Mouse (Mus musculus): ENCODE measurements at regions not wholly inside any gene's neighbourhood (a gene's known extent, or its start where the extent isn't known, plus 50 kb on each side); places are given as distances from the start of the nearest gene placed in this dataset.

DNA sequence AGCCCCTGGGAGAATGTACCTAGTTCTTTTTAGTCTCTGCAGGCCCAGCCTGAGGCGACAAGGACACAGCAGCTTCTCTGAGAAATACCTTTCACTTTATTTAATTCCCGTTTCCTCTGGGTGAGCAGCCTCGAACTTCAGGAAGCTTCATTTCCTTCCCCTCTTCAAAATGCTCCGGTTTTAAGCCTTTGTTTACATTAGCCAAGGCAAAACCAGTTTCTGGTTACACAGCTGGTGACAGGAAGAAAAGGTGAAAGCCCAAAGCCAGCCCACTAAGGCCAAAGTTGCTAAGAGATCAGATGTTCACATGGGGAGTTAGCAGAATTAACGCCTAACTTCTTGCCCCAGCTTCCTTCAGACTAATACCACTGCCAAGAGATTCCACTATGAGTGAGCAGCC lies 127.4 kb upstream of the Lgalsl start:
- 4% methylated on average over 5 of the region's 5 CpGs for WGBS (ENCODE audit: insufficient replicate concordance)
- H3K4me2 ChIP-seq (ENCODE audit: low read depth, low read length), result no peak overlapping the region

GRCm38 (mm10) chr11:20960066-20960465 lies 129.2 kb upstream of the Lgalsl start:
- Histone ChIP-seq H3K4me1 (ENCODE audit: control insufficient read depth, low read depth, low read length) (peaks cover 7% of the 10 kb centered on the region), H3K4me2 (ENCODE audit: low read depth, low read length) (no peak overlapping the region), H3K36me3 (ENCODE audit: control insufficient read depth, insufficient read depth) (no peaks in the 10 kb centered on the region), H3K27ac (ENCODE audit: low read length) (no peak overlapping the region), H3K9ac (ENCODE audit: low read depth, low read length) (no peak overlapping the region), H3K4me3 (ENCODE audit: low read depth, low read length) (no peak overlapping the region), H3K27me3 (ENCODE audit: control insufficient read depth, insufficient read depth, low read depth, low read length) (no peaks in the 10 kb centered on the region), H3K9me3 (replicated peaks; ENCODE audit: control insufficient read depth, low read length) (no peaks in the 10 kb centered on the region)
- WGBS (ENCODE audit: insufficient replicate concordance), result 65% methylated on average over 2 of the region's 2 CpGs
- no peak for ATAC-seq (ENCODE audit: low read depth)

More for the DNA sequence above, 127.4 kb upstream of the Lgalsl start:
- Histone ChIP-seq H3K9ac (ENCODE audit: low read depth, low read length) (no peak overlapping the region), H3K27ac (ENCODE audit: low read length) (no peak overlapping the region; the same call in 1 of the 2 replicates), H3K4me1 (ENCODE audit: control insufficient read depth, low read depth, low read length) (peaks cover 7% of the 10 kb centered on the region), H3K9me3 (replicated peaks; ENCODE audit: control insufficient read depth, low read length) (no peaks in the 10 kb centered on the region), H3K27me3 (ENCODE audit: control insufficient read depth, insufficient read depth, low read depth, low read length) (no peaks in the 10 kb centered on the region), H3K4me3 (ENCODE audit: low read depth, low read length) (no peak overlapping the region), H3K36me3 (ENCODE audit: control insufficient read depth, insufficient read depth) (no peaks in the 10 kb centered on the region)
- ATAC-seq (ENCODE audit: low read depth), result no peak; the same call in 1 of the 2 replicates

- no peaks in the 10 kb centered on the region for H3K27me3 ChIP-seq (ENCODE audit: control insufficient read depth, insufficient read depth, low read depth, low read length)
- no peak for ATAC-seq (ENCODE audit: low read depth)
- H3K4me1 ChIP-seq (ENCODE audit: control insufficient read depth, low read depth, low read length), result peaks cover 7% of the 10 kb centered on the region
- H3K9ac ChIP-seq (ENCODE audit: low read depth, low read length), result no peak overlapping the region
- no peaks in the 10 kb centered on the region for H3K9me3 ChIP-seq (replicated peaks; ENCODE audit: control insufficient read depth, low read length)
- WGBS (ENCODE audit: insufficient replicate concordance), result 60% methylated on average over 5 of the region's 5 CpGs
- H3K27ac ChIP-seq (ENCODE audit: low read length), result no peak overlapping the region
- no peak overlapping the region for H3K4me2 ChIP-seq (ENCODE audit: low read depth, low read length)
- H3K4me3 ChIP-seq (ENCODE audit: low read depth, low read length), result no peak overlapping the region
- no peaks in the 10 kb centered on the region for H3K36me3 ChIP-seq (ENCODE audit: control insufficient read depth, insufficient read depth)
Measured at GRCm38 (mm10) chr11:20960750-20961149, 129.9 kb upstream of the Lgalsl start.

- Histone ChIP-seq H3K4me3 (ENCODE audit: low read depth, low read length) (no peak overlapping the region), H3K4me2 (ENCODE audit: low read depth, low read length) (no peak overlapping the region), H3K4me1 (ENCODE audit: control insufficient read depth, low read depth, low read length) (peaks cover 7% of the 10 kb centered on the region), H3K27ac (ENCODE audit: low read length) (no peak overlapping the region), H3K9me3 (replicated peaks; ENCODE audit: control insufficient read depth, low read length) (no peaks in the 10 kb centered on the region), H3K9ac (ENCODE audit: low read depth, low read length) (no peak overlapping the region), H3K27me3 (ENCODE audit: control insufficient read depth, insufficient read depth, low read depth, low read length) (no peaks in the 10 kb centered on the region), H3K36me3 (ENCODE audit: control insufficient read depth, insufficient read depth) (no peaks in the 10 kb centered on the region)
- no peak for ATAC-seq (ENCODE audit: low read depth)
- 65% methylated on average over 2 of the region's 2 CpGs for WGBS (ENCODE audit: insufficient replicate concordance)
Measured at GRCm38 (mm10) chr11:20961626-20962025, 129.5 kb upstream of the Peli1 start.

GRCm38 (mm10) chr11:20965575-20966239 lies 125.4 kb upstream of the Peli1 start:
- H3K4me3 ChIP-seq (ENCODE audit: low read depth, low read length), result no peak overlapping the region
- no peak overlapping the region for H3K9ac ChIP-seq (ENCODE audit: low read depth, low read length)
- ATAC-seq (ENCODE audit: low read depth), result no peak
- H3K9me3 ChIP-seq (replicated peaks; ENCODE audit: control insufficient read depth, low read length), result no peaks in the 10 kb centered on the region
- H3K27me3 ChIP-seq (ENCODE audit: control insufficient read depth, insufficient read depth, low read depth, low read length), result no peaks in the 10 kb centered on the region
- no peak overlapping the region for H3K27ac ChIP-seq (ENCODE audit: low read length)
- 82% methylated on average over 8 of the region's 8 CpGs for WGBS (ENCODE audit: insufficient replicate concordance)
- no peak overlapping the region for H3K4me2 ChIP-seq (ENCODE audit: low read depth, low read length)
- no peaks in the 10 kb centered on the region for H3K36me3 ChIP-seq (ENCODE audit: control insufficient read depth, insufficient read depth)
- H3K4me1 ChIP-seq (ENCODE audit: control insufficient read depth, low read depth, low read length), result no peaks in the 10 kb centered on the region

- 51% methylated on average over 3 of the region's 3 CpGs for WGBS (ENCODE audit: insufficient replicate concordance)
- Histone ChIP-seq H3K9ac (ENCODE audit: low read depth, low read length) (no peak overlapping the region), H3K27ac (ENCODE audit: low read length) (no peak overlapping the region), H3K27me3 (ENCODE audit: control insufficient read depth, insufficient read depth, low read depth, low read length) (no peaks in the 10 kb centered on the region), H3K4me1 (ENCODE audit: control insufficient read depth, low read depth, low read length) (no peaks in the 10 kb centered on the region), H3K4me3 (ENCODE audit: low read depth, low read length) (no peak overlapping the region), H3K36me3 (ENCODE audit: control insufficient read depth, insufficient read depth) (no peaks in the 10 kb centered on the region), H3K4me2 (ENCODE audit: low read depth, low read length) (no peak overlapping the region), H3K9me3 (replicated peaks; ENCODE audit: control insufficient read depth, low read length) (no peaks in the 10 kb centered on the region)
- ATAC-seq (ENCODE audit: low read depth), result no peak
Measured at GRCm38 (mm10) chr11:20967321-20967984, 123.6 kb upstream of the Peli1 start.

DNA sequence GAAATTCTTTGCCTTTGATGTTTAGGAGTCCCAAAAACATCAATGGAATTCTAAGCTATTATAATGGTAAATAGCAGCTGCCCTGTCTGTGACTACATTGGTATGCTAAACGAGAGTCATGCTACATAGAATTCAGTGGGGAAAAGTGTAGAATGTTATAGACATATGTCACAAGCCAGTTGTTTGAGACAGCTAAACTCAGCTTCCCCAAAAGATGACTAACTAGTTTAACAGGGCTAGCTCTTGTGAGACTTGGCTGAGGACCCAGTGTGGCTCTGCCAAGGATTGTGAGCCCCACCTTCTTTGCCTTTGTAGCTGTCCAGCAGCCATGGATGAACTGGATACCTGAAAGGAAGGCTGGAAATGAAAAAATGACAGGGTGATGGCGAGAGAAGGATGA lies 122.8 kb upstream of the Peli1 start:
- Histone ChIP-seq H3K36me3 (ENCODE audit: control insufficient read depth, insufficient read depth) (no peaks in the 10 kb centered on the region), H3K4me3 (ENCODE audit: low read depth, low read length) (no peak overlapping the region), H3K4me1 (ENCODE audit: control insufficient read depth, low read depth, low read length) (no peaks in the 10 kb centered on the region), H3K27me3 (ENCODE audit: control insufficient read depth, insufficient read depth, low read depth, low read length) (no peaks in the 10 kb centered on the region), H3K9me3 (replicated peaks; ENCODE audit: control insufficient read depth, low read length) (no peaks in the 10 kb centered on the region), H3K9ac (ENCODE audit: low read depth, low read length) (no peak overlapping the region), H3K27ac (ENCODE audit: low read length) (no peak overlapping the region), H3K4me2 (ENCODE audit: low read depth, low read length) (no peak overlapping the region)
- ATAC-seq (ENCODE audit: low read depth), result no peak
- WGBS (ENCODE audit: insufficient replicate concordance), result 52% methylated on average over 2 of the region's 2 CpGs

DNA sequence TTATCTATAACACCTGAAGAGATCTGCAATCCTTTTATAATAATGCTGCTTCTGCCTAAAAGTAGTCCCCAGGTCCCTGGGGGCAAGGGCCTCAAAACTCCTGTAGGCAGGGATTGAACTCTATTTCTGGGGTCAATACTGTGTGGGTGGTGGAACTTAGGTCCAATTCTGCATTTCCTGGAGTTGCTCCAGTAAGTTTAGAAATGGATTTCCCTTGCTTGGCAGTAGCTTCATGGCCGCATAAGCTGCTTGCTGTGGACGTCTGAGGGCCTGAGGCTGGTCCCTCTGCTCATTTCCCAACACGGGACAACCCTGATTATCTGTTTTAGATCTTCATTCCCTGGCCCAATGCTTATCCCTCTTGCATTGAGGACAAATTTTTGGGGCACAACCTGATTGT lies 118.0 kb upstream of the Peli1 start:
- H3K36me3 ChIP-seq (ENCODE audit: control insufficient read depth, insufficient read depth), result no peaks in the 10 kb centered on the region
- H3K4me2 ChIP-seq (ENCODE audit: low read depth, low read length), result no peak overlapping the region
- H3K27me3 ChIP-seq (ENCODE audit: control insufficient read depth, insufficient read depth, low read depth, low read length), result no peaks in the 10 kb centered on the region
- H3K9me3 ChIP-seq (replicated peaks; ENCODE audit: control insufficient read depth, low read length), result no peaks in the 10 kb centered on the region
- no peaks in the 10 kb centered on the region for H3K4me1 ChIP-seq (ENCODE audit: control insufficient read depth, low read depth, low read length)
- no peak for ATAC-seq (ENCODE audit: low read depth)
- no peak overlapping the region for H3K4me3 ChIP-seq (ENCODE audit: low read depth, low read length)
- no peak overlapping the region for H3K9ac ChIP-seq (ENCODE audit: low read depth, low read length)
- 55% methylated on average over 3 of the region's 3 CpGs for WGBS (ENCODE audit: insufficient replicate concordance)
- no peak overlapping the region for H3K27ac ChIP-seq (ENCODE audit: low read length)

DNA sequence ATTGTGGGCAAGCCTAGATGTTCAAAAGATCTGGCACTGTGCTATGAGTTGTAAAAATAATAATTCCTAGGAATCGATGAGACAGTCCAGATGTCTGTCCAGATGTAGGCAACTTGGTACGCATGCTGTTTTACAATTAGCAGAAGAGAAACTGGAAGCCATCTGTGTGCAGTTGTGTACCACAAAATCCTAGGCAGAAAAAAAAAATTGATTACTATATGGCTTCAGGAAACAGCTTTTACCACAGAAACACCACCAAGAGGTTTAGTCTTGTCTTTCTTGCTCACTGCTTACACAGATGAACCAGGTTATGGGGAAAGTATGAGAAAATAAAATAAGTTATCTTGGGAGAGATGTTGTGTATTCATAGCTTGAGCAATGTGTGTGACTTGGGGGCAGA lies 109.5 kb upstream of the Peli1 start:
- Histone ChIP-seq H3K36me3 (ENCODE audit: control insufficient read depth, insufficient read depth) (no peaks in the 10 kb centered on the region), H3K27me3 (ENCODE audit: control insufficient read depth, insufficient read depth, low read depth, low read length) (no peaks in the 10 kb centered on the region), H3K4me2 (ENCODE audit: low read depth, low read length) (no peak overlapping the region), H3K27ac (ENCODE audit: low read length) (no peak overlapping the region), H3K4me3 (ENCODE audit: low read depth, low read length) (no peak overlapping the region), H3K4me1 (ENCODE audit: control insufficient read depth, low read depth, low read length) (no peaks in the 10 kb centered on the region), H3K9me3 (replicated peaks; ENCODE audit: control insufficient read depth, low read length) (no peaks in the 10 kb centered on the region), H3K9ac (ENCODE audit: low read depth, low read length) (no peak overlapping the region)
- no peak for ATAC-seq (ENCODE audit: low read depth)
- 60% methylated on average over 2 of the region's 2 CpGs for WGBS (ENCODE audit: insufficient replicate concordance)
